Mouse (Mus musculus): ENCODE measurements around the gene C4b.

DNA sequence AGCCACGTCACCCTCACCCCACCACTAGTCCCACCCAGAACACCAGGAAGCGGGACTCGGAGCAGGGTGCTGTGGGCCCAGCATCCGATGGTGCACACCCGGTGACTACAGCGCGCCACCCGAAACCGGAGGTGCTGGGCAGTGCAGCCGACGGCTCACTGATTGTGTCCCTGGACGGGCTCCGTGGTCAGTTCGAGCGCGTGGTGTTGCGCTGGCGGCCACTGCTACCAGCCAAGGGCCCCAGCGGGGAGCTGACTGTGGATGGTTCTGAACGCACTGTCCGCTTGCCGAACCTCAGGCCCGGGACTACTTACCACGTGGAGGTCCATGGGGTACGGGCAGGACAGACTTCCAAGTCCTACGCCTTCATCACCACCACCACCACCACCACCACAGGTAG is 63.5 kb downstream of the C4b start:
- TF ChIP-seq ZNF384 (IDR thresholded peaks at IDR 0.05; ENCODE audit: low read depth, low read length), result no peak
- no peak for TF ChIP-seq ZC3H11A (IDR thresholded peaks at IDR 0.05; ENCODE audit: borderline replicate concordance, low read depth, low read length)
